Mouse (Mus musculus) CD4-positive, CD25-positive, alpha-beta regulatory T cell (primary cell): ENCODE results near the gene Olfr358. TPM values are rescaled to one million over a fixed set of nuclear protein-coding genes. Genes with fewer than 3 reads are reported as not detected.

Experiments
- polyA plus RNA-seq: library from polyadenylated mRNA; unstranded; fragments of 100-300 nt; shearing (Covaris generic); gene quantifications from one replicate; pipeline ENCODE4 v1.2.1, GENCODE M21; 2017

The Olfr358 gene
- 0.05 TPM for polyA plus RNA-seq

GRCm38 (mm10) chr2:37009235-37009634 lies at the start of gene Olfr358:
Gene Olfr358 (minus strand): TSS chr2:37009335.

GRCm38 (mm10) chr2:36993527-36993926 lies 15.6 kb downstream of the Olfr358 start, which contains the start of gene Olfr357:
Gene Olfr357 (plus strand): TSS chr2:36993827.

Other genes starting within 250 kb of the Olfr358 start
- not detected for gene Olfr348, start 225.1 kb downstream of the Olfr358 start, polyA plus RNA-seq
- 0.11 TPM for gene Olfr50, start 218.8 kb downstream of the Olfr358 start, polyA plus RNA-seq
- not detected for gene Olfr3, start 192.3 kb downstream of the Olfr358 start, polyA plus RNA-seq
- not detected for gene Olfr350, start 163.0 kb downstream of the Olfr358 start, polyA plus RNA-seq
- not detected for gene Olfr351, start 146.7 kb downstream of the Olfr358 start, polyA plus RNA-seq
- gene Olfr352, start 140.9 kb downstream of the Olfr358 start, polyA plus RNA-seq: not detected
- not detected for gene Olfr353, start 116.4 kb downstream of the Olfr358 start, polyA plus RNA-seq
- not detected for gene Olfr354, start 103.7 kb downstream of the Olfr358 start, polyA plus RNA-seq
- not detected for gene Olfr355, start 80.4 kb downstream of the Olfr358 start, polyA plus RNA-seq
- gene Olfr356, start 72.2 kb downstream of the Olfr358 start, polyA plus RNA-seq: not detected
- not detected for gene Olfr357, start 15.5 kb downstream of the Olfr358 start, polyA plus RNA-seq
- not detected for gene Olfr360, start 56.4 kb upstream of the Olfr358 start, polyA plus RNA-seq
- gene Olfr361, start 80.0 kb upstream of the Olfr358 start, polyA plus RNA-seq: not detected
- not detected for gene Olfr362, start 108.6 kb upstream of the Olfr358 start, polyA plus RNA-seq
- not detected for gene Olfr364-ps1, start 130.0 kb upstream of the Olfr358 start, polyA plus RNA-seq
- not detected for gene Olfr365, start 178.9 kb upstream of the Olfr358 start, polyA plus RNA-seq
- gene Olfr366, start 202.2 kb upstream of the Olfr358 start, polyA plus RNA-seq: not detected